22 mouse cellular contexts compared by ENCODE assay signal in genomic region chr9:62250296-62250695, GRCm38 (mm10). TPM values are rescaled to one million over a fixed set of nuclear protein-coding genes. Genes with fewer than 3 reads are reported as not detected.
"Had no signal": no experiment of that assay in that cellular context is flagged by ENCODE, and none has a peak within 500 bp of the region (broad histone marks: within the 10 kb centered on the region; RNA-seq: fewer than 3 reads in every experiment).

No protein-coding gene starts in this region.

- DNase-seq: gastrocnemius, adult 2 months; gastrocnemius, postnatal 10 days; gastrocnemius, postnatal 25 days; heart, postnatal 10 days; heart, postnatal 4 days; kidney, adult 11 months; kidney, adult 2 months; kidney, adult 9 months; kidney, postnatal 14 days; kidney, postnatal 36 days; layer of hippocampus, adult 9-11 months; layer of hippocampus, postnatal 36 days; left cerebral cortex, postnatal 4 days had no signal

RNA-seq across cellular contexts. Expression of gene Spesp1, which starts 31.7 kb away (rescaled TPM):
- total RNA-seq: gastrocnemius, adult 2 months; gastrocnemius, postnatal 10 days; gastrocnemius, postnatal 25 days; gastrocnemius, postnatal 4 days; granulocyte monocyte progenitor cell, adult 5-6 weeks; heart, adult 8-10 months; heart, postnatal 10 days; heart, postnatal 25 days; heart, postnatal 4 days; hindbrain, postnatal 0 days; left cerebral cortex, adult 18-20 months; left cerebral cortex, postnatal 10 days; left cerebral cortex, postnatal 25 days; left cerebral cortex, postnatal 4 days; liver, adult 2 months had no signal
